Mouse (Mus musculus) kidney, postnatal 4 days (tissue): ENCODE measurements around the gene Zmiz1.
A peak's percentile ranks its signal among the peaks of the same experiment; 100 is the strongest.

ENCODE experiments used
- DNase-seq, 2 experiments: peaks; one replicate each; pipeline ENCODE4 v3.0.0; 2021; ENCODE audit warnings: mixed read lengths in 2 of 2

The Zmiz1 gene

DNA sequence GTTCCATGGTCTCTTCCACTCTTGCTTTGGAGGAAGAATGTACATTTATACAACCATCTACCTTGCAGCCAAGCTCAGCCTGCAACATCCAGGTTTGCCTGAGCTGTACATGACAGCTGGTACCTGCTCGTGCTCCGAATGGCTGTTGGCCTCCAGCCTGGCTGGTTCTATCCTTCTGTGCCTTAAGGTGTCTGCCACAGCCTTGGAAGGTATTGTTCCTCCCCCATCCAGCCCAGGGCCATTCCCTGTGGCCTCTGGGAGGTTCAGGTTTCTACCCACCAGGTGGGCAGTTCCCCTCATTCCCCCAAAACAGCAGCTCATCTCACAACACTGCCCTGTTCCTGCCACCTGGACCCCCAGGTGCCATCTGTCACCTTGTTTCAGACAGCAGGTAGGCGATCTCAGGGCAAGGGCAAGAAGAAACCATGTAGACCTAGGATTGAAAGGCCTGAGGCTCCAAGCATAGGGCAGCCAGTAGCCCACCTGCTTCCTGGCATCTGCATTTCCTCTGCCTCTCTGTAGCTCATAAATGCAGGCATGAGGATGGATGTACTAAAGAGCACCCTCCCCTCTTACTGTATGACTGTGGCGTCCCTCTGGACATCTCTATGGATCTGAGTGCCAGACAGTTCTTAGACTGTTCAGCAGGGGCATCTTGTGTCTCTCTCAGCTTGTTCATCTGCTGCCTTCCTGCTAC lies 160.2 kb downstream of the Zmiz1 start:
- no peak for DNase-seq

DNA sequence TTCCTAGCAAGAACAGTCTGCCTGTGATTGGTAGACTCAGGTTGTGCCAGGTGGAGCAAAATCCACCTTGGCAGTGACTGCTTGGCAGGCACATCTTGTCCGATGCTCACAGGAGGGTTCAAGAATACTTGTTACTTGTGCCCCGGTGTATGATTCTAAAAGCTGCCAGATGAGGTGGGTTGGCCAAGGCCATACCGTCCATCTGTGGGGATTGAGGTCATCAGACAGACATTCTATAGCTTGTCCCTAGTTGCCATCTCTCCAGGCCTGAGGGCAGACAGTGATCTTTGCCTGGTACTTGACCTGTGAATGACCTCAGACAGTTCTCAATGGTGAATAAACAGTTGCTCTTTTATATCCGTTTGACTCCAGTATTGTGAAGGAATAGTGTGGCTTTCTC lies 161.8 kb downstream of the Zmiz1 start:
- no peak for DNase-seq

DNA sequence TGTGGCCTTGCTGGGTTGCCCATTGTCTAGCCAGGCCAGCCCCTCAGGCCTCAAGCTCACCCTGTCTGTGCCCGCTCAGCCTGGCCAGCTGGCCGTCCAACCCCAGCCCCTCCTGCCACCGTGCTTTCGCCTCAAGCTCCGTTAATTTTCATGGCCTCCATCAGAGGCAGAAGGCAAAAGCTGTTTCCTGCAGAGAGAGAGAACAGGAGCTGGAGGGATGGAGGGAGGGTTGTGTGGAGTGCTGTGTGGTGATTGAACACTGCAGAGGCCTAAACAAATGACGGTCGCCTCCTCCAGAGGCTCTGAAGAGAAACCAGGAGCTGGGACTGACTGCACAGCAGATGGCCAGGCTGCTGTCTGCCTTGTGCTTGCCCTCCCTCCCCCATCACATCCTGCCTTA lies 164.7 kb downstream of the Zmiz1 start:
- DNase-seq: peak; percentile 49 to 64

- peak in 1 of 2 experiments; percentile 20 for DNase-seq
Measured at GRCm38 (mm10) chr14:25624659-25625058, 165.7 kb downstream of the Zmiz1 start.

GRCm38 (mm10) chr14:25627599-25628255 lies 168.7 kb downstream of the Zmiz1 start:
- no peak for DNase-seq

GRCm38 (mm10) chr14:25628448-25629099 lies 169.6 kb downstream of the Zmiz1 start:
- DNase-seq: no peak

DNA sequence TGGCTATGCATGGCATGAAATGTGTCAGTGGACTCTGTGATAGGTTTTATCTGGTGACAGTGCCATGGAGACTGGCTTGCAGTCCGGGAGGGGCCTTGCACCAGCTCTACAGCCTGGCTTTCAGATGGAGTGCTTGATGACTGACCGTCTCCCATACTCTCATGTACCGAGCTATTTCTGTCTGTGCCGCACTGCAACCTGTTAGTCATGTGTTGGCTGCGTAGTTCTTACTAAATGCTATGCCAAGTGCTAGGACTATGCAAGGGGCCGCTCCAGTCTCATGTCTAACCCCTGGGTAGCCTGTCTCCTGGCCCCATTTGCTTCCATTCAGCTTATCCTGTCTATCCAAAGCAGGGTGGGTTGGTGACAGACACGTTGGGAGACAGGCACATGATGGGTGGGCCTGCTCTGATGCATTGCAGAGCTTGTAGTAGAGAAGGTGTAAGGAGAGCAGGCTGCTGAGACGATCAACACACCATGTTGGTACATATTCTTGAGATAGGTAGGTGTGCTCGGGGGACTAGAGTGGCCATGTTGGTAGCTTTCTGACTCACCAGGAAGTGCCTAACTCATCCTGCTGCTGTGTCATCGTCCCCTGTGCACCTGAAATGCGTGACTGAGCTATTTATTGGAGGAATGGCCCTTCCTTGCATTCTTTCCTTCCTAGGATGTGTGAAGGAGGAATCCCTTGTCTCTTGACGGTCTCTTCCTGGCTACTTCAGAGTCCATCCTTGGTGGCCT lies 171.1 kb downstream of the Zmiz1 start:
- DNase-seq: no peak

GRCm38 (mm10) chr14:25630647-25631409 lies 171.8 kb downstream of the Zmiz1 start:
- no peak for DNase-seq

- DNase-seq: no peak
Measured at GRCm38 (mm10) chr14:25631481-25631880, 172.5 kb downstream of the Zmiz1 start.

DNA sequence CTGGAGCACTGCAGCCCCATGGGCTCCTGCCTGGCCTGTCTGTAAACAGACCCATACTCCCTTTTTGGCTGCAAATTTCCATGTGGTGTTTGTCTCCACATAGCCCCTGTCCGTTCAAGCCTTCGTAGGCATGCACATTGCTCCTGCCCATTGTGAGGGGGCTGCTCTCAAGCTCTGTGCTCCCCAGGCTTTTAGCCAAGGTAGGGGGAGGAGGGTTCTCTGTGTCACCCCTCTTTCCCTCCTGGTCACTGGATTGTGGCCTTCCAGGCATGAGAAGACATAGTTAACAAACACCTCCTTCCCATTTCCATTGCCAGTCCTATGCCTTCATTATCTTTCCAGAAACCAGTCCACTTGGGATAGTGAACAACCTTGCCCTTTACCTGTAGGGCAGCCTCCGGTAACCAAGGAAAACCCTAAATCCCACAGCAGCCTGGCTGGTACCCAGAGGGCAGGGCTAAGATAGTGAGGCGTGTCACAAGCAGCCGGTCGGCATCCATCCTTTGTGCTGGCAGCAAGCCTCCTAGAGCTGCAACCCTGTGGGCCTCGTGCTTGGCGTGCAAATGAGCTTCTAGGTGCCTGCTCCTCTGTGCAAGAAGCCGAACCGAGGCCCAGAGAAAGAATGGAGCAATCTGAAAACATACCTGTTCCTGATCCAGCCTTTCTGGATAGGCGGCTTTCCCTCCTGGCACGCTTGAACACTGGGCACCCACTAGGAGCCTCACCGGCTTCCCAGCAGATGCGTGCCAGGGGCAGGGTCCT lies 174.7 kb downstream of the Zmiz1 start:
- peak in 1 of 2 experiments; percentile 24 for DNase-seq

- DNase-seq: peak in 1 of 2 experiments; percentile 21
Measured at GRCm38 (mm10) chr14:25634328-25634727, 175.3 kb downstream of the Zmiz1 start.

DNA sequence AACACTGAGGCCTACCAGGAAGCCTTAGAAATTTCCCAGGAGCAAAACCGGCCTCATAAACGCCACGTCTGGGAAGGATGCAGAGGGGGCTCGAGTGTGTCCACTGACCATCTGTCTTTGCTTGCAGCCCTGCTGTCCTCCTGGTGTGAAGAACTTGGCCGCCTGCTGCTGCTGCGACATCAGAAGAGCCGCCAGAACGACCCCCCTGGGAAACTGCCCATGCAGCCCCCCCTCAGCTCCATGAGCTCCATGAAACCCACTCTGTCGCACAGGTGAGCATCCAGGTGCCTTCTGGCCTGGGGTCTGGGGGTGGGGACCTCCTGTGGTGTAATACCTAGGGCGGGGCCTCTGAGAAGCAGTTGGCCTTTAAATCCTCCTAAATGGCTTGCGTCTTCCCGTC lies 176.8 kb downstream of the Zmiz1 start:
- DNase-seq: no peak

DNA sequence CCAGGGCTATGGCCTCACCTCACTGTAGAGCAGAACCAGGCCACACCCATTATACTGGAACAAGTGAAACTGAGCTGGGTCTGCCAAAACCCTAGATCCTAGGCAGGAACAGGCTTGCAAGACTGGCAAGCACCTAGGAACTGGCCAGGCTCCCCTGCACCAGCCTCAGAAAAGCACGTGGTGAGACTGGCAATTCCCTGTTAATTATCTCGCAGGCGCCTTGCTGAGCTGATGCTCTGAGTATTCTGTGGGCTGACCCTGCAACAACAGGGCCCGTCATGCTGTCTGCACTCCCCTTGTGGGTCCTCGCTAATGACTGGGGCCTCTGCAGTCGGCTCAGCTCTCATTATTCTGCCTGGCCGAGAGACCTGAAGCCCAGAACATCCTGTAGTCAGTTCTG lies 177.3 kb downstream of the Zmiz1 start:
- DNase-seq: peak in 1 of 2 experiments; percentile 58

DNA sequence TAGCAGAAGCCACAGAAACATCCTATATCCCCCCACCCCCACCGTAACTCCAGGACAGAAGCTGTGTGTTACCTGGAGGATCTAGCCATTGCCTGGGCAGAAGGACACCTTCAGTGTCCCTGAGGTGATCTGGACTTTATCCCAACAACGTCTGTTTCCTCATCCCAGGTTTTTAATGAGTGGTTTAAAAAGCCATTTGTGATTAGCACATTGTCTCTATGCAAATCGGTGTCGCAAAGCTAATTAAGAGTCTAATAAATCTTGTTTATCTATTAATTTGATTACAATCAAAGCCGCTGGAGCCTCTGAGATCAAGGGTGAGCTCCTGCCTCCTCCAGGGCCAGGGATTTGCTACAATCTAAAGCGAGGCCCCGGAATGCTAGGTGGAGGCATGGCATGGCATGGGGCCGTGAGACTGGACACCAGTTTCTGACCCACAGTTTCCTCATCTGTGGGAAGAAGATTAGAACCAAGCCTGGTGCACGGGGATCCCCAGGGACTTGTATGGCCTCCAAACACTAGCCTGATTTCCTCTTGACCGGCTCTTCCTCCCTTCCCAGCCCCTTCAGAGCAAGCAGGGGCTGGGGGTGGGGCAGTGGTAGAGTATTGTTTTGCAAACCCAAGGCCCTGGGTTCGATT lies 180.3 kb downstream of the Zmiz1 start:
- DNase-seq: no peak

- DNase-seq: no peak
Measured at GRCm38 (mm10) chr14:25639979-25640378, 181.0 kb downstream of the Zmiz1 start.

- DNase-seq: no peak
Measured at GRCm38 (mm10) chr14:25640421-25641056, 181.6 kb downstream of the Zmiz1 start.

GRCm38 (mm10) chr14:25641067-25641466 lies 182.1 kb downstream of the Zmiz1 start:
- DNase-seq: no peak

DNA sequence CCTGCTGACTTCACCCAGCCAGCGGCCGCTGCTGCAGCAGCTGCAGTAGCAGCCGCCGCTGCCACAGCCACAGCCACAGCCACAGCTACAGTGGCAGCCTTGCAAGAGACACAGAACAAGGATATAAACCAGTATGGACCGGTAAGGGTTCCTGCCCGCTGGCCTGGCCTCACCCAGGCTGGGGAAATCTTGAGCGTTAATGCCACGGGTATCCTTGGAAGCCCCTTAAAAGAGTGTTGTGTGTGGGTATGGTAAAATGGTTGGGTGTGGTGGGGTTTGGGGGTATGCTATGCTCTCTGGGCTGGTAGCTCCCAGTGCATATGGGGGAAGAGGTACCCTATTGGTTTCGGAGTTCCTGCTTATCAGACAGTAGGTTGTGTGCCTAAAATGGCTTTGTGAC lies 186.7 kb downstream of the Zmiz1 start:
- no peak for DNase-seq

DNA sequence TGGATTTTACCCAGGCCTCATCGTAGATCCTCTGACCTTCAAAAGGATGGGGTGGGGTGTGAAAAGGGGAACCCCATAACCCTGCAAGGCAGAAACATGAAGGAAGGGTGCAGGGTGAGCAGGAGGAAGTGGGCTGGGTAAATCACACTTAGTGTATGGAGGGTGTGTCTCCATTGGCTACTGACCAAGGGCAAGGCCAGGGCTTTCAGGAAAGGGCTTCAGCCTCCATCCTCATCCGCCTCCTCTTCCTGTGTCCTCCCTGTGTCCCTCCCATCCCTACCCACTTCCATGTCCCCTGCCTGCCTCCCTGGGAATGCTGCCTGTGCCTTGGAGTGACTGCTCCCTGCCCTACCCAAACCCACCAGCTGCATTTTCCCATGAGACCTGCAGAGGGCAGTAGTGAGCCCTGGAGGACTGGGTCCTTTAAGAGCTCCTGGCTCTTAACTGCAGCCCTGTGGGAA lies 187.2 kb downstream of the Zmiz1 start:
- DNase-seq: peak; percentile 76 to 81

- no peak for DNase-seq
Measured at GRCm38 (mm10) chr14:25651131-25651530, 192.1 kb downstream of the Zmiz1 start.

DNA sequence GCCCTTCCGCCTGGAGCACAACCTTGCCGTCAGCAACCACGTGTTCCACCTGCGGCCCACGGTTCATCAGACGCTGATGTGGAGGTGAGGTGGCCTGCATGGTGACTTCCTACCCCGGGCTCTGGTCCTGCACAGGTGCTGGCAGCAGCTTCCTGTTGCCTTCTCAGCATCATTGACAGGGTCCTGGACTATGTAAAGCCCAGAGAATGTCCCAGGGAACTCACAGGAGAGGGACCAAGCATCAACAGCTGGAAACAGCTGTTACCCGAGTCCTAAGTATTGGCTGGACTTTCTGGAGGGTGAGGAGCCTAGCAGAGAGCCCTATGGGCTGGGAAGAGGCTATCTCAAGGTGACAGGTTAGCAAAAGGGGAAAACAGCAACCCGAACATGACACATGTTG lies 192.9 kb downstream of the Zmiz1 start:
- DNase-seq: no peak
